Mouse (Mus musculus) kidney, postnatal 0 days (tissue): ENCODE measurements around the gene Inpp5f. TPM values are rescaled to one million over a fixed set of nuclear protein-coding genes. Genes with fewer than 3 reads are reported as not detected.

Experiments
- ATAC-seq: fragments of 200-750 bp; cut with Nextera tagmentation; replicated peaks from 2 replicates; pipeline ENCODE4 v1.8.0; 2017; ENCODE audit warnings: low read depth, moderate number of reproducible peaks, moderate TSS enrichment, moderate library complexity; ENCODE audit not compliant: low FRiP score
- DNase-seq: peaks from one replicate; pipeline ENCODE4 v3.0.0-alpha.2; 2016; ENCODE audit warnings: low spot score
- H3K27ac ChIP-seq: fragments of 300-500 bp; sonication (generic); 2 replicates; pipeline ENCODE4 v1.5.1; 2014; ENCODE audit warnings: mild to moderate bottlenecking
- H3K27me3 ChIP-seq: fragments of 300-500 bp; sonication (generic); 2 replicates; pipeline ENCODE4 v1.6.1; 2014; ENCODE audit warnings: low read length, mixed read lengths; ENCODE audit not compliant: insufficient read depth
- H3K36me3 ChIP-seq: fragments of 300-500 bp; sonication (generic); 2 replicates; pipeline ENCODE4 v1.6.1; 2014; ENCODE audit warnings: low read length, mixed read lengths; ENCODE audit not compliant: insufficient read depth
- H3K4me1 ChIP-seq: fragments of 300-500 bp; sonication (generic); replicated peaks from 2 replicates; pipeline ENCODE4 v1.6.1; 2014; ENCODE audit warnings: antibody characterized with exemption, low read length, mixed read lengths; ENCODE audit not compliant: insufficient read depth
- H3K4me2 ChIP-seq: fragments of 300-500 bp; sonication (generic); 2 replicates; pipeline ENCODE4 v1.6.1; 2014; ENCODE audit warnings: mild to moderate bottlenecking, low read length, moderate library complexity, mixed read lengths
- H3K4me3 ChIP-seq: fragments of 300-500 bp; sonication (generic); replicated peaks from 2 replicates; pipeline ENCODE4 v1.5.1; 2014; ENCODE audit warnings: low read depth, low read length
- H3K9ac ChIP-seq: fragments of 300-500 bp; sonication (generic); 2 replicates; pipeline ENCODE4 v1.6.1; 2014; ENCODE audit warnings: low read depth, low read length
- H3K9me3 ChIP-seq: fragments of 300-500 bp; sonication (generic); replicated peaks from 2 replicates; pipeline ENCODE4 v1.6.1; 2016; ENCODE audit warnings: low read length, inconsistent platforms, mixed read lengths
- CTCF ChIP-seq: IDR thresholded peaks from 2 replicates; pipeline ENCODE4 v1.5.1; 2016; ENCODE audit warnings: antibody characterized with exemption, low read depth, mild to moderate bottlenecking, moderate library complexity
- WGBS: fragments of 180-500 bp; shearing (Covaris S2); extraction: QIAGEN DNeasy Blood & Tissue Kit; methylation state at CpG from one replicate; pipeline ENCODE4 v1.1.7; 2014; 5-methylcytosine and 5-hydroxymethylcytosine counted together
- polyA plus RNA-seq: library from polyadenylated mRNA; unstranded; fragments of >200 nt; fragmentation: Nextera tagmentation; extraction: Ambion mirVana; gene quantifications from 2 replicates; pipeline ENCODE4 v1.2.1, GENCODE M21; 2015

The Inpp5f gene
- polyA plus RNA-seq, 1 experiment from 2014 or later, result 23.8 TPM

GRCm38 (mm10) chr7:128612521-128613181 lies 1.5 kb downstream of the Inpp5f start:
- Histone ChIP-seq H3K9ac (peak overlapping the region; percentile 87; the same call in 1 of the 2 replicates), H3K27ac (peak overlapping the region; percentile 91), H3K9me3 (no peaks in the 10 kb centered on the region), H3K4me1 (0 out of 2 replicates have a peak, but pooled peaks cover 5% of the 10 kb centered on the region), H3K4me3 (peak overlapping the region; percentile 74; the same call in 1 of the 2 replicates), H3K4me2 (peak overlapping the region; percentile 85), H3K36me3 (no peaks in the 10 kb centered on the region), H3K27me3 (no peaks in the 10 kb centered on the region)
- TF ChIP-seq CTCF, result no peak
- 58% methylated on average over 12 of the region's 12 CpGs for WGBS
- ATAC-seq, result no peak
- DNase-seq, result no peak

GRCm38 (mm10) chr7:128613578-128613977 lies 2.5 kb downstream of the Inpp5f start:
- Histone ChIP-seq H3K4me3 (no peak overlapping the region), H3K27ac (no peak overlapping the region), H3K4me2 (no peak overlapping the region), H3K9me3 (no peaks in the 10 kb centered on the region), H3K4me1 (0 out of 2 replicates have a peak, but pooled peaks cover 5% of the 10 kb centered on the region), H3K27me3 (no peaks in the 10 kb centered on the region), H3K9ac (no peak overlapping the region), H3K36me3 (no peaks in the 10 kb centered on the region)
- DNase-seq, result no peak
- no peak for ATAC-seq
- TF ChIP-seq CTCF, result no peak
- WGBS, result 80% methylated on average over 2 of the region's 2 CpGs

GRCm38 (mm10) chr7:128617587-128617986 lies 6.5 kb downstream of the Inpp5f start:
- 82% methylated on average over 1 of the region's 1 CpGs for WGBS
- ATAC-seq (no peak), DNase-seq (no peak)
- Histone ChIP-seq H3K9ac (no peak overlapping the region), H3K9me3 (no peaks in the 10 kb centered on the region), H3K4me1 (peaks cover 2% of the 10 kb centered on the region; the same call in 1 of the 2 replicates), H3K4me3 (no peak overlapping the region), H3K27ac (no peak overlapping the region), H3K4me2 (no peak overlapping the region), H3K36me3 (no peaks in the 10 kb centered on the region), H3K27me3 (no peaks in the 10 kb centered on the region)
- TF ChIP-seq CTCF, result no peak

GRCm38 (mm10) chr7:128620178-128620577 lies 9.1 kb downstream of the Inpp5f start:
- Histone ChIP-seq H3K4me3 (no peak overlapping the region), H3K27ac (no peak overlapping the region), H3K9ac (no peak overlapping the region), H3K4me2 (no peak overlapping the region), H3K4me1 (peaks cover 2% of the 10 kb centered on the region; the same call in 1 of the 2 replicates), H3K27me3 (no peaks in the 10 kb centered on the region), H3K36me3 (no peaks in the 10 kb centered on the region), H3K9me3 (no peaks in the 10 kb centered on the region)
- no peak for TF ChIP-seq CTCF
- WGBS, result 89% methylated on average over 1 of the region's 1 CpGs
- no peak for DNase-seq
- ATAC-seq, result no peak

GRCm38 (mm10) chr7:128622266-128622961 lies 11.3 kb downstream of the Inpp5f start:
- 0 out of 2 replicates have a peak overlapping the region, but pooled peaks have one; percentile 26 for H3K27ac ChIP-seq
- 0 out of 2 replicates have a peak, but pooled peaks have one; percentile 57 for ATAC-seq
- no peaks in the 10 kb centered on the region for H3K27me3 ChIP-seq
- 44% methylated on average over 7 of the region's 7 CpGs for WGBS
- no peak for TF ChIP-seq CTCF
- H3K4me3 ChIP-seq, result no peak overlapping the region
- H3K9me3 ChIP-seq, result no peaks in the 10 kb centered on the region
- no peaks in the 10 kb centered on the region for H3K36me3 ChIP-seq
- H3K4me1 ChIP-seq, result peaks cover 2% of the 10 kb centered on the region; the same call in 1 of the 2 replicates
- H3K4me2 ChIP-seq, result no peak overlapping the region
- no peak overlapping the region for H3K9ac ChIP-seq
- peak; percentile 43 for DNase-seq

- DNase-seq, result no peak
- TF ChIP-seq CTCF, result no peak
Observed at GRCm38 (mm10) chr7:128622994-128623393, 11.9 kb downstream of the Inpp5f start.

More at GRCm38 (mm10) chr7:128622994-128623393, 11.9 kb downstream of the Inpp5f start:
- no peaks in the 10 kb centered on the region for H3K9me3 ChIP-seq
- no peak for ATAC-seq
- 76% methylated on average over 2 of the region's 2 CpGs for WGBS
- H3K4me1 ChIP-seq, result peaks cover 2% of the 10 kb centered on the region; the same call in 1 of the 2 replicates
- no peak overlapping the region for H3K4me2 ChIP-seq
- no peaks in the 10 kb centered on the region for H3K36me3 ChIP-seq
- H3K27ac ChIP-seq, result 0 out of 2 replicates have a peak overlapping the region, but pooled peaks have one; percentile 9
- H3K9ac ChIP-seq, result no peak overlapping the region
- H3K4me3 ChIP-seq, result no peak overlapping the region
- H3K27me3 ChIP-seq, result no peaks in the 10 kb centered on the region
